Mouse (Mus musculus): ENCODE measurements around the gene Gas2l1. TPM values are rescaled to one million over a fixed set of nuclear protein-coding genes. Genes with fewer than 3 reads are reported as not detected.

The Gas2l1 gene
- polyA plus RNA-seq, 1 experiment from 2014 or later: 9.4 TPM

Small RNAs within 50 kb of the gene (microRNA-seq; reads per million reads assigned to microRNA genes)
- 2.5 reads per million, percentile 4 among the genes with 10 or more reads in this experiment for gene Gm47296

Other genes with a start within 250 kb of the Gas2l1 start
- gene Nf2, start 215.8 kb downstream of the Gas2l1 start, polyA plus RNA-seq (2015; fragmentation: Nextera tagmentation; extraction: Ambion mirVana): 11.1 and 11.9 TPM in 2 replicates
- 101 and 106 TPM in 2 replicates for gene Nipsnap1, start 191.4 kb downstream of the Gas2l1 start, polyA plus RNA-seq (2015; fragmentation: Nextera tagmentation; extraction: Ambion mirVana)
- gene Thoc5, start 170.0 kb downstream of the Gas2l1 start, polyA plus RNA-seq (2015; fragmentation: Nextera tagmentation; extraction: Ambion mirVana): 12.6 and 13.2 TPM in 2 replicates
- gene Nefh, start 117.3 kb downstream of the Gas2l1 start, polyA plus RNA-seq (2015; fragmentation: Nextera tagmentation; extraction: Ambion mirVana): 0.11 and 0.14 TPM in 2 replicates
- 78.9 and 81.7 TPM in 2 replicates for gene Ap1b1, start 78.5 kb downstream of the Gas2l1 start, polyA plus RNA-seq (2015; fragmentation: Nextera tagmentation; extraction: Ambion mirVana)
- 0.27 and 0.36 TPM in 2 replicates for gene Rasl10a, start 7.2 kb downstream of the Gas2l1 start, polyA plus RNA-seq (2015; fragmentation: Nextera tagmentation; extraction: Ambion mirVana)
- gene Rhbdd3, start 33.6 kb upstream of the Gas2l1 start, polyA plus RNA-seq (2015; fragmentation: Nextera tagmentation; extraction: Ambion mirVana): 11.1 TPM in 2 replicates
- gene Ewsr1, start 33.9 kb upstream of the Gas2l1 start, polyA plus RNA-seq (2015; fragmentation: Nextera tagmentation; extraction: Ambion mirVana): 232 and 241 TPM in 2 replicates
- 2.8 and 3.1 TPM in 2 replicates for gene Emid1, start 86.9 kb upstream of the Gas2l1 start, polyA plus RNA-seq (2015; fragmentation: Nextera tagmentation; extraction: Ambion mirVana)
- 1.8 and 2.3 TPM in 2 replicates for gene Kremen1, start 196.2 kb upstream of the Gas2l1 start, polyA plus RNA-seq (2015; fragmentation: Nextera tagmentation; extraction: Ambion mirVana)

Data from liver, embryonic 16.5 days (tissue).